Mouse (Mus musculus) T-helper 17 cell (primary cell): ENCODE data around the gene Tnni1.

Experiments used
- in situ Hi-C, 2 experiments: fragments of 300-600 bp; cut with MboI, MseI; formaldehyde crosslinking; loops; 1 replicate in 1 of 2; 2 replicates in 1 of 2; pipeline ENCODE4 v1.15.1; 2025; ENCODE audit warnings: high pct_unique_total_duplicates in 2 of 2

Tnni1 gene

GRCm38 (mm10) chr1:135778780-135779535 lies at the start of gene Tnni1:
Gene Tnni1, plus strand, starts transcription at chr1:135779434.
- in situ Hi-C loops: loop anchor here in 1 of 2 experiments (10.0 kb wide), 1 partner anchor 1574 kb away; no protein-coding TSS in a partner anchor

GRCm38 (mm10) chr1:135729821-135730220 lies 49.4 kb upstream of the Tnni1 start:
- in situ Hi-C loops: no loop called here

- in situ Hi-C loops: no loop called here
Observed at GRCm38 (mm10) chr1:135730296-135730695, 48.9 kb upstream of the Tnni1 start.

- in situ Hi-C loops: no loop called here
Observed at GRCm38 (mm10) chr1:135731393-135731792, 47.8 kb upstream of the Tnni1 start.

- in situ Hi-C loops: no loop called here
Observed at GRCm38 (mm10) chr1:135731897-135732684, 47.1 kb upstream of the Tnni1 start.

GRCm38 (mm10) chr1:135734225-135734937 lies 44.9 kb upstream of the Tnni1 start:
- in situ Hi-C loops: no loop called here

- in situ Hi-C loops: no loop called here
Observed at GRCm38 (mm10) chr1:135735460-135735859, 43.8 kb upstream of the Tnni1 start.

- in situ Hi-C loops: no loop called here
Observed at GRCm38 (mm10) chr1:135744987-135745386, 34.2 kb upstream of the Tnni1 start.

- in situ Hi-C loops: no loop called here
Observed at GRCm38 (mm10) chr1:135746248-135746647, 33.0 kb upstream of the Tnni1 start.

- in situ Hi-C loops: loop anchor here in 1 of 2 experiments (5.0 kb wide), 1 partner anchor 1691 kb away; no protein-coding TSS in a partner anchor
Observed at GRCm38 (mm10) chr1:135752737-135753348, 26.4 kb upstream of the Tnni1 start.

GRCm38 (mm10) chr1:135755287-135755686 lies 23.9 kb upstream of the Tnni1 start:
- in situ Hi-C loops: no loop called here

GRCm38 (mm10) chr1:135755913-135756312 lies 23.3 kb upstream of the Tnni1 start:
- in situ Hi-C loops: no loop called here

GRCm38 (mm10) chr1:135757287-135757686 lies 21.9 kb upstream of the Tnni1 start:
- in situ Hi-C loops: no loop called here

GRCm38 (mm10) chr1:135759685-135760084 lies 19.5 kb upstream of the Tnni1 start:
- in situ Hi-C loops: no loop called here

GRCm38 (mm10) chr1:135760216-135760615 lies 19.0 kb upstream of the Tnni1 start:
- in situ Hi-C loops: no loop called here

- in situ Hi-C loops: no loop called here
Observed at GRCm38 (mm10) chr1:135761728-135762127, 17.5 kb upstream of the Tnni1 start.

GRCm38 (mm10) chr1:135763503-135764205 lies 15.6 kb upstream of the Tnni1 start:
- in situ Hi-C loops: no loop called here

GRCm38 (mm10) chr1:135764206-135764528 lies 15.1 kb upstream of the Tnni1 start:
- in situ Hi-C loops: no loop called here

- in situ Hi-C loops: no loop called here
Observed at GRCm38 (mm10) chr1:135765645-135766591, 13.3 kb upstream of the Tnni1 start, which contains the start of gene Phlda3. Gene Phlda3, plus strand, starts transcription at chr1:135766119.
